Mouse (Mus musculus) left cerebral cortex, adult 9 months (tissue): ENCODE measurements around the gene Idua.

Experiments
- DNase-seq, 2 experiments: peaks; one replicate each; pipeline ENCODE4 v3.0.0; 2022; ENCODE audit warnings: low spot score in 2 of 2

The Idua gene

DNA sequence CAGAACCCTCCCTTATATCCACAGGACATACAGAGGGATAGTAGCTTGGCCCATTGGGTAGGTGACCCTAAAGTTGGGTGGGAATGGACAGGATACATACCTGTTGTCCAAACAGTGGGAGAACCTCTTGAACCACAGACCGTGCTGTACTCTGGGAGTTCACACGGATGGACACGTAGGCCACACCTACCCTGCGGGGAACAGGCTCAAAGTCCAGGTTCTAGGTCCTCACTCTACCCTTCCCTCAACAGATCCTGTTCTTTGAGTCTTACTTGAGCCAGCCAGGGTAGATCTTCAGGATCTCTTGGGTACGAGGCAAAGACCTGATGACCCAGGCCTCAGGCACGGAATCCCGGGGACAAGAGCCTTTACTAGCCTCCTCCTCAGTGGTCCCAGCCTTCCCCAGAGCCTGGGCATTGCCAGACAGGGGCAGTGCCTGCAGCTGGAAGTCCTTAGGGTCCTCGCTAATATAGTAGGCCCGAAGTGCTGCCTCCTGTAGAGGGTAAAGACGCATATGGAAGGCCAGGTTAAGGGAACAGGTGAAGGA is 5.6 kb upstream of the Idua start:
- no peak for DNase-seq

- DNase-seq: no peak
These were observed 4.8 kb upstream of the Idua start for GRCm38 (mm10) chr5:108655381-108655780.

DNA sequence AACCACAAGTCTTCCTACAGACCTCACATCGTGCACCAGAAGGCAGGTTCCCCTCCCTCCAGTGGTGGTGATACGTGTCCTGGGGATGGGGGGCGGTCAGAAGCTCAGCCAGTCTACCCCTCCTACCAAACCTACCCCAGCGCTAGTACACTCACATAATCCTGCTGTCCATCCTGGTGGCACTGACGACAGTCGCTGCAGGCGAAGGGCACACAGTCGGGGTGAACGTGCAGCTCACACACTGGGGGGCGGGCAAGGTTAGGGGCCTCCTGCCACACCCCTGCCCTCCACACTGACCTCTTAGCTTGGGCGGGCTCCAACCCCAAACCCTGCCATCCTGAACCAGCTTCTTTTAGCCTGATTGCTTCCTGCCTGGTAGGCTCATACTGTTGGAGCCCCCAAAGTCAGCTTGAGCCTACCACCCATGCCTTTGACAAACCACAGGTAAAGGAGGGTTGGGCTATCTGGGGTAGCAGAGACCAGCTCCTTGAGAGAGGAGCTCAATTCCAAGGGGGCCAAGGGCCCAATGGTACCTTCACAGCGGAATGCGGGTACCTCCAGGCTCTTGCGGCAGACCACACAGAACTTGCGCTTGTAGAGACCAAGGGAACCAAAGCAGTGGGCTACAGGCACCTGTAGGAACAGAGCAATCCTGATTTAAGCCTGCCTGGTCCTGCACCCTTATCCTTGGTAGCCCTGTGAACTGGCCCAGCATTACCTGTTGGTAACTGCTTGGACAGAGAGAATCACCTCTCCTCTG is 4.1 kb upstream of the Idua start:
- no peak for DNase-seq

GRCm38 (mm10) chr5:108657406-108657805 is 2.7 kb upstream of the Idua start:
- DNase-seq: no peak

DNA sequence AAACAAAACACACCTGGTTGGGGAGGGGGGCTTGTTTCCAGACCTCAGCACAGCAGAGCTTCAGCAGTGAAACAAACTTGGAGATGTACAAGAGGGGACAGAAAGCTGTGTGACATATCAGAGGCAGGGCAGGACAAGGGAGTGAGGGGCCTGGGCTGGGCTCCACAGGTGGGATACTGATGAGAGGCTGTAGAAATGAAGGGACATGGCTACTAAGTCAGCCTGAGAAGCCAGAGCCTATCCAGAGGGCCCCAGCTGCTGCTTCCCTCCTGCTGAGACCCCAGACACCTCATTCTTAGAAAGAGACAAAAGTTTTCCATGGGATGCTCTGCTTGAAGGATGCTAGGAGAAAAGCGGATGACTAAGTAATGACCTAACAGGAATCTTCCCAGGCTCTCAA is 1.5 kb upstream of the Idua start:
- no peak for DNase-seq

DNA sequence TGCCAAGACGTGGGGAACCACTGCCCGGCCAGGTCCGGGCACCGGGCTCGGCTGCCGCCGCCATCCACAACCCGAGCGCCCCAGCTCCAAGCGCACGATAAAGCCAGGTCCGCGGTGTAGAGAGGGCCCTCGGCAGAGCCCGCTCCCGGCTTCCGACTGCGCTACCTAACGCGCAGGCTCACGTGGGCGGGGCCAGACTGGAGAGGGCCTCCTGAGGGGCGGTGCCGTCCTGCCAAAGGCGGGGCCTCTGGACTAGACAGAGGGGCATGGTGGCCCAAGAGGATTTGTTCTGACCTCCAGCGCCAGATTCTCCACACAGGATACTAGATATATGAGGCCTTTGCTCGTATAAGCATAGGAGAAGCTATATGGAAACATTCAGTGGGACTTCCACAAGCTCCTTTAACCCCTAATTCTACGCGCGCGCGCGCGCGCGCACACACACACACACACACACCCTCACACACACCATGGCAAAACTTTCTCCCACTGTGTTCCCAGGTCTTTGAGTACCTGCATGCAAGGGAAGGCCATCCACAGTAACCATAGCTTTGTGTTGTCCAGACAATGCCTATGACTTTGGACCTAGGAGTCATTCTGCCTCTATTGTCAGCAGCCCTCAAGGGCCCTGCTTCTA is 619 bp downstream of the Idua start:
- DNase-seq: peak; percentile 74 to 91

DNA sequence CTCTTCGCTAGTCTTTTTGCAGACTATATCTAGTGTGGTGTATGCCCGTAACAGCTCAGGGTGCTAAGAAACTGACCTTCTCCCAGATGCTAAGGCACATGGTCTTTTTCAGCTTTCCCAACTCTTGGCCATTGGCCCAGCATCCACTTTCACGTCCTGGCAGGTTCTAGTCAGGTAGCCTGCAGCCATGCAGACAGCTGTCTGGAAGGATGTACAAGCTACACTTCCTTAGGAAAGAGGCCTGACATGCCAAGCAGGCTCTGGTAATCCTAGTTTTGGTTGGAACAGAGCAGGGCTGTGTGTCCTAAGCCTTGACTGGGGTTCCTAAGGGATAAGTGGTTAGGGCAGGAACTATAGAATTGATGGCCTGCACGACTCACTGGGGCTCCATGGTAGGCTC is 2.6 kb downstream of the Idua start:
- no peak for DNase-seq

DNA sequence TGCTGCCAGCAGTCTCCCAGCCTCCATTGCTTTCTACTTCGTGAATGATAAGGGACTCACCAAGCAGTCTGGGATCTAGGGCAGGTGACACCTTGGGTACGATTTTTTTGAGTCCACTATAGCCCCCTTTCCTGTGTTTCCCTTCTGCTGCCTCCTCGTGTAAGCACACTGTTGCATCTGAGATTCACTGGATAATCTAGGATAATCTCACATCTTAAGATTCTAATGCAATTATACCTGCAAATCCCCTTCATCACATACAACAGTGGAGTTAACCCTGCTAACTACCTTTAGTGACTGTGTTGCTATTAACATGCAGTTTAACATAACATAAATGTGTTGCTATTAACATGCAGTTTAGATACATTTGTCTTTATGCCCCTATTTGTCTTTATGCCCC is 4.9 kb downstream of the Idua start:
- no peak for DNase-seq

- DNase-seq: no peak
These were observed 7.2 kb downstream of the Idua start for GRCm38 (mm10) chr5:108667370-108667769.

- no peak for DNase-seq
These were observed 8.3 kb downstream of the Idua start for GRCm38 (mm10) chr5:108668387-108668932.

DNA sequence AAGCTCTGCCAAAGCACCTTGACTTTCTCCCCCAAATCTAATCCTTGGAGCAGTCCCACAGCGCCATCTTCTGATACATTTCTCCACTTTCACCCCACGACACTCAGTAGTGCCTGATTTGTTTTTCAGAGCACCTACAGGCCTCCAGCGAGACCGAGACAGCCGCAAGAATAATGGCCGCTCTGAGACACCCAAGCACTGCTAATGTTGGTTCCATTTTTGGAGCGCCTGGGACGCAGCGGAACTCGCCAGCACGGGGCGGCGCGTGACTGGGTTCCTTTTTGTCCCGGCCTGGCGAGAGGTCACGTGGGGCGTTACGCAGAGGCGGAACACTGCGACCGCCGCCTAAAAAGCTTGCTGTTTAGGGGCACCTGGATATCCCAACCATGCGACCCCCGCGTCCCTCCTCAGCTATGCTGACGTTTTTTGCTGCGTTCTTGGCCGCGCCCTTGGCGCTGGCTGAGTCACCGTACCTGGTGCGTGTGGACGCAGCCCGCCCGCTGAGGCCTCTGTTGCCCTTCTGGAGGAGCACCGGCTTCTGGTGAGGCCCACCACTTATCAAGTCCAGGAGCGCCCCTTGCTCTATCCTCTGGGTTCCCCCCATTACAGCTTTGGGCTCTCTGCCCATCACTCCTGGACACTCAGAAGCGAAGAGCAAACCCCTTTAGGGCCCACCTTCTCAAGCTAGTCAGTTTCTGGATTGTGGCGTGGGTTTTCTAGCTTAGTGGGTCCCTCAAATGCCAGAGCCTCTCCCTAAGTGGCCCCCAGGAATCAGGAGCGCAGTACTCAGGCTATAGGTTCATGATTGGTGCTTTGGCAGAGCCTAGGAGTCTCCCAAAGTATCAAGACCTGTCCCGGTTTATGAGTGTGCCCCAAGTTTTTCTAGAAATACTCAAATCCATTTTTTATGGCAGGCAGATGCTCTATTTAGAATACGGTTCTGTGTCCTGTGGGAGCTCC is 9.1 kb downstream of the Idua start, which contains the start of gene Dgkq:
Dgkq (minus strand) TSS at position 696 of the 960 bp plus-strand sequence.
- DNase-seq: peak; percentile 74 to 93

GRCm38 (mm10) chr5:108669986-108670385 is 9.9 kb downstream of the Idua start:
- no peak for DNase-seq

DNA sequence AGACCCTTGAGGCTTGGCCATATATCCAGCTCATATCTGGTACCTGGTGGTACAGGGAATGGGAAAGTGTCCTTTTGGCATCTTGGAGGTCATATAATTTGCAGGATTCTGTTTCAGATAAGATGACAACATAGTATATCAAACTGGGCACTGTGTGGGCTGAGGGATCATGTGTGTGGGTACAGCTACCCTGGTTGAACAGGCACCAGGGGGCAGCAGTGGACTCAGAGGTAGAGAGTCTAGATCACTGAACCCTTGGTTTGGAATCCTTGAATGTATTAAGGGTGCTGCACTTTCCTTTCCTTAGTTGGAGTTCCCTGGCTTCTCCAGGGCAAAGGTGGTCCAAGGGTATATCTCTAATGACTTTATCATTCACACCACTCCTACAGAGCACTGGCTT is 10.7 kb downstream of the Idua start:
- peak in 1 of 2 experiments; percentile 49 for DNase-seq

DNA sequence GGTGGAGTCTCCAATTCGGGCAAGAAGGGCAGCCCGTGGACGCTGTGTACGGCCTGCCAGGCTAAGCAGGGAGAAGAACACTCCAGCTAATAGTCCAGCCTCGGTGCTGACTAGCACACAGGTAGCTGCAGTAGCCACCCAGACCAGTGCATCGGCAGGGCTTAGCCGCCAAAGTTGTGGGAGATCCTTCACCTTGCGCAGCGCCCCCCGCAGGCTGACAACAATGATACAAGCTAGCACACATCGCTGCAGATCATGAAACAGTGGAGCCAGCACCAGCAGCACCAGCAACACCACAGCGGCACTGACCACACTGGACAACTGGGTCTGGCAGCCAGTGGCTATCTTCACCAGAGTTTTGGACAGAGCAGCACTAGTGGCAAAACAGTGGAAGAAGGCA is 11.6 kb downstream of the Idua start:
- DNase-seq: no peak

- no peak for DNase-seq
These were observed 14.5 kb downstream of the Idua start for GRCm38 (mm10) chr5:108674624-108675023.

- no peak for DNase-seq
These were observed 15.2 kb downstream of the Idua start, which contains the start of gene Slc26a1 for GRCm38 (mm10) chr5:108675251-108675816. Gene Slc26a1, minus strand, starts transcription at chr5:108675569.

- no peak for DNase-seq
These were observed 16.8 kb downstream of the Idua start for GRCm38 (mm10) chr5:108676772-108677498.

GRCm38 (mm10) chr5:108677605-108678295 is 17.6 kb downstream of the Idua start:
- peak in 1 of 2 experiments; percentile 86 for DNase-seq

DNA sequence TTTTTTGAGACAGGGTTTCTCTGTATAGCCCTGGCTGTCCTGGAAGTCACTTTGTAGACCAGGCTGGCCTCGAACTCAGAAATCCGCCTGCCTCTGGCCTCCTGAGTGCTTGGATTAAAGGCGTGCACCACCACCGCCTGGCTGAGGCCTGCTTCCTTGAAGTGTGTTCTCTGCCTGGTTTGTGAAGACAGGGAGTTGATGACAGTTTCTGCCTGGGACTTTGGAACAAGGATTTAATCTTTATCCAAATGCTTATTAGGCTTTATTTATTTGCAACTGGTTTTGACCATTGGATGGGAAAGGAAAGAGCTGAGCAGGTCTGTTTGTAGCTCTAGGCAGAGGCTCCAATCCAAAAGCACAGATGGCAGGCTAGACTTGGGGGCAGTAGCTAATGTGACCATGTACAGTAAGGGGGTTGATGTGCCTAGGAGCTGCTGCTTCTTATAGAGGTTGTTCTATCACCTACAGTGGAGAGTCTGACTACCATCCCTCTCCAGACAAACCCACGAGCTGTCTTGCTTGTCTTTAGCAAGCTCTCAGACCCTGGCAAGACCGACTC is 18.2 kb downstream of the Idua start:
- no peak for DNase-seq

- DNase-seq: no peak
These were observed 19.8 kb downstream of the Idua start for GRCm38 (mm10) chr5:108679909-108680308.
